Mouse (Mus musculus) hindbrain, embryonic 11.5 days (tissue): ENCODE results near the gene Efcc1. TPM values are rescaled to one million over a fixed set of nuclear protein-coding genes. Genes with fewer than 3 reads are reported as not detected.

Source experiments
- ATAC-seq: fragments of 200-750 bp; cut with Nextera tagmentation; 2 replicates; pipeline ENCODE4 v1.8.0; 2017; ENCODE audit warnings: mild to moderate bottlenecking, moderate TSS enrichment, moderate library complexity; ENCODE audit not compliant: low FRiP score
- DNase-seq: peaks from one replicate; pipeline ENCODE4 v3.0.0-alpha.2; 2015; ENCODE audit warnings: low spot score
- H3K27ac ChIP-seq: fragments of 300-500 bp; sonication (generic); 2 replicates; pipeline ENCODE4 v1.5.1; 2014; ENCODE audit warnings: mild to moderate bottlenecking, low read depth, low read length
- H3K27me3 ChIP-seq: fragments of 300-500 bp; sonication (generic); 2 replicates; pipeline ENCODE4 v1.6.1; 2014; ENCODE audit warnings: mild to moderate bottlenecking, low read length, moderate library complexity, mixed read lengths; ENCODE audit not compliant: control insufficient read depth, insufficient read depth
- H3K36me3 ChIP-seq: fragments of 300-500 bp; sonication (generic); 2 replicates; pipeline ENCODE4 v1.6.1; 2014; ENCODE audit warnings: mild to moderate bottlenecking, low read length, moderate library complexity, mixed read lengths; ENCODE audit not compliant: control insufficient read depth, insufficient read depth
- H3K4me1 ChIP-seq: fragments of 300-500 bp; sonication (generic); replicated peaks from 2 replicates; pipeline ENCODE4 v1.6.1; 2014; ENCODE audit warnings: low read length, mixed read lengths; ENCODE audit not compliant: control insufficient read depth, insufficient read depth
- H3K4me2 ChIP-seq: fragments of 300-500 bp; sonication (generic); replicated peaks from 2 replicates; pipeline ENCODE4 v1.6.1; 2014; ENCODE audit warnings: mild to moderate bottlenecking, low read depth, low read length
- H3K4me3 ChIP-seq: fragments of 300-500 bp; sonication (generic); 2 replicates; pipeline ENCODE4 v1.5.1; 2014; ENCODE audit warnings: low read depth, low read length
- H3K9ac ChIP-seq: fragments of 300-500 bp; sonication (generic); 2 replicates; pipeline ENCODE4 v1.6.1; 2014; ENCODE audit warnings: low read depth, low read length
- H3K9me3 ChIP-seq: fragments of 300-500 bp; sonication (generic); 2 replicates; pipeline ENCODE4 v1.6.1; 2016; ENCODE audit warnings: low read length; ENCODE audit not compliant: control insufficient read depth
- WGBS: fragments of 180-500 bp; shearing (Covaris S2); extraction: QIAGEN DNeasy Blood & Tissue Kit; methylation state at CpG from one replicate; pipeline ENCODE4 v1.1.7; 2014; 5-methylcytosine and 5-hydroxymethylcytosine counted together
- polyA plus RNA-seq: library from polyadenylated mRNA; unstranded; fragments of >200 nt; fragmentation: Nextera tagmentation; extraction: Ambion mirVana; gene quantifications from 2 replicates; pipeline ENCODE4 v1.2.1, GENCODE M21; 2014

The Efcc1 gene
- polyA plus RNA-seq, 1 experiment from 2014 or later, result 7.7 TPM

DNA sequence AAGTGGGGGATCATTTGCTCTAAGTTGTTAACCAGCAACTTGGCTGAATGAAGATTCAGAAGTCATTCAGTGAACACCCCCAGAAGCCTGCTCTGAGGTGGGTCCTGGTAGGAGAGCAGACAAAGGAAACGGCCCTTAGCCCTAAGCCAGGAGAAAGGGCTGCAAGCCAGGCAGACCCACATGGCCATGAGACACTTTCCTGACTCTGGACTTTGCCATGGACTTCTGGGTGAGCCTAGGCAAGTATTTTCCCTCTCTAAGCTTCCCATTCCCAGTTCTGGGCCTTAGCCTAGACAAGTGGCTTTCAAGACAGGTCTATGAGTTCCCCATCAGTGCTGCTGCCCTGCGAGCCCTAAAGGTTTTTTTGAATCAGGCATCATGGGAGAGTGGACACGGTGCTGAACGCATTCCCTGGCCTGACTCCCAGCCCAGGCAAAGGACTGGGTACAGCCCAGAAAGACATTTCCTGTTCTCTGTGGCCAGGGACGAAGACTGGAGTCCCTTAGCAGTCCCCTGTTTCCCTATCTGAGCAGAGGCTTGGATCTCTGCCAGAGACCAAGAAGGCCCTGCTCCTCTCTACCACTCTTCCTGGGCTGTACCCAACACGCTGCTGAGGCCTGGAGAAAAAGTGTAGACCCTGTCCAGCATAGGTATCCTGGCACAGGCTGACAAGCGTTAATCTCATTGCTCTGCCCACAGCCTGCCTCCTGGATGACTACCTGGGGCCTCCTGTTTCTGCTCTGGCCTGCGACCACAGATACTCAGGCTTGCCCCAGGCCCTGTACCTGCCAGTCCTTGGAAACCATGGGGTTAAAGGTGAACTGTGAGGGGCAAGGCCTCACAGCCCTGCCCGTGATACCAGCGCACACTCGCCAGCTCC is 47.9 kb downstream of the Efcc1 start:
- 86% methylated on average over 11 of the region's 11 CpGs for WGBS
- no peak overlapping the region for H3K27ac ChIP-seq
- no peak overlapping the region for H3K4me2 ChIP-seq
- H3K4me1 ChIP-seq, result no peaks in the 10 kb centered on the region
- no peaks in the 10 kb centered on the region for H3K27me3 ChIP-seq
- DNase-seq, result no peak
- H3K9me3 ChIP-seq, result no peaks in the 10 kb centered on the region
- ATAC-seq, result no peak
- H3K4me3 ChIP-seq, result no peak overlapping the region
- H3K36me3 ChIP-seq, result no peaks in the 10 kb centered on the region
- no peak overlapping the region for H3K9ac ChIP-seq

DNA sequence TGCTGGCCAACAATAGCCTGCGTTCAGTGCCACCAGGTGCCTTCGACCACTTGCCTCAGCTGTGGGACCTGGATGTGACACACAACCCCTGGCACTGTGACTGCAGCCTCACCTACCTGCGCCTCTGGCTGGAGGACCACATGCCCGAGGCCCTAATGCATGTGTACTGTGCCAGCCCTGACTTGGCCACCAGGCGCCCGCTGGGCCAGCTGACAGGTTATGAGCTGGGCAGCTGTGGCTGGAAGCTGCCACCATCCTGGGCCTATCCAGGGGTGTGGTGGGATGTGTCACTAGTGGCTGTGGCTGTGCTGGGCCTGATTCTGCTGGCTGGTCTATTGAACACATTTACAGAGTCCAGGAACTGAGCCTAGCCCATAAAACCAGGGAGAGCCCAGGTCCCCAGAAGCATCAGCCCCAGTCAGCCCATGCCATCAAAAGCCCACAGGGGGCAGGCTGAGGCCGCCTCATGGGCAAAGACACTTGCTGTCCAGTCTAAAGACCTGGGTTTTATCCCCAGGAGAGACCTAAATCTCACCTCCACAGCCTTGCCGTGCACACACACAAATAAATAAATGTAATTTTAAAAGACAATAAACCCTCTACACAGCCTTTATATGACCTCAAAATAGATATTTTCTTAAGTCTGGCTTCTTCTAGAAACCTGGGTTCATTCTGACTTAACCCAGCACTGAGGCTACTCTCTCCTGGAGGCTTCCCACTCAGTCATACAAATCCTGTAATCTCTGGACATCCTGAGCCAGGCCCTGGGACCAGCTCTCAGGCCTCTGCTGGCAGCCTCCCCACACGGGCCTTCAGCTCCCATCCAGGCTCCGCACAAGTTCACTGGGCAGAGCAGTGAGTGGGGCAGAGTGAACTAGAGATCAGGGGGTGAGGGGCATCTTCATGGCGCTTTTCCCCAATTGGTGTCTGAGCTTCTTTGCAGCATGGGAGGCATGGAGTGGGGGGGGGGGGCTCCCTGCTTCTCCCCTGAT is 48.8 kb downstream of the Efcc1 start:
- H3K9ac ChIP-seq, result no peak overlapping the region
- 85% methylated on average over 11 of the region's 11 CpGs for WGBS
- ATAC-seq, result no peak

DNA sequence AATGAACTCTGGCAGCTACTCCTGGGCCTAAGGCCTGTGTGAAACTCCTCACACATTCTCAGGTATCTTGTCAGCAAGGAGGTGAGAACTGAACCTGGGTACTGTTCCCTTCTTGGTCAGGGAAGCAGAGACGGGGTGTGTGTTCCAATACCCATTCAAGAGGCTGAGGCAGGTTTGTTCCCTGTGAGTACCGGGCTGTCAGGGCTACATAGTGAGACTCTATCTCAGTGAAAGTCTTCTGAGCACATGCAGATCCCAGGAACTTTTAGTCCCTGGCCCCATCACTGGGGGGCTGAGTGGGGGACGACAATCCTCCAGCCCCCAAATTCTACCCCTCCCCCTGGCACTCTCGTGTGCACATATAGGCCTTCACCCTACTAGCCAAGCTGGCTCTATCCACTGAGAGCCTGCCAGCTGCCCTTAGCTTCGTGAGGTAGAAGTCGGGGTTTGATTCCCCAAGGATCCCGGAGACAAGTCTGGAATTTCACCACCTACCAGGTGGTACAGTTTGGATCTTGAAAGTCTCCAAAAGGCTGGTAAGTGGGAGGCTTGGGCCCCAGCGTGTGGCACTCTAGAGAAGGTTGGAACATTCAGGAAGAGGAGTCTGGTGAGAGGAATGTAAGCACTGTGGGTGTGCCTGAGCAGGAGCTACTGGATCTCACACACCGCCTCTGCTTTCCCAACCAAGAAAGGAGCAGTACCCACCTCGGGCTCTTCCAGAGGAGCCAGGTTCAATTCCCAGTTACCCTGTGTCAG is 50.1 kb downstream of the Efcc1 start:
- 81% methylated on average over 10 of the region's 10 CpGs for WGBS

More for the DNA sequence above, 48.8 kb downstream of the Efcc1 start:
- Histone ChIP-seq H3K4me3 (no peak overlapping the region), H3K36me3 (no peaks in the 10 kb centered on the region), H3K4me2 (no peak overlapping the region), H3K27ac (no peak overlapping the region), H3K4me1 (no peaks in the 10 kb centered on the region), H3K9me3 (no peaks in the 10 kb centered on the region), H3K27me3 (no peaks in the 10 kb centered on the region)
- no peak for DNase-seq

DNA sequence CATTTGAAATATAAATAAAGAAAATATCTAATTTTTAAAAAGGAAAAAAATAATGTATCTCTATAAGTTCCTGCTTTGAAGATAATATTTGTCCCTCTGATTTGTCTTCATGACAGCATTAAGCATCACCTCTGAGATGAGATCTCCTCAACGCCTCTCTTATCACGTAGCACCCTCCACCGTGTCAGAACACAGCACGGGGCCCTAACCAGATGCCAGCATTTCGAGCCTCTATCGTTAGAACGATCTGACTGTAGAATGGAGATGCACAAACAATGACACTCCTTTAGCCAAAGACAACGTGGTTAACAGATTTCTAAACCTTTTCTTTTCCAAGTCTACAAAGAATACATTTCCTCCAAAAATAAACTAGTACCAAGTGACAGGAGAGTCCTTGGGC is 53.4 kb downstream of the Efcc1 start:
- Histone ChIP-seq H3K4me3 (no peak overlapping the region), H3K36me3 (no peaks in the 10 kb centered on the region), H3K4me1 (no peaks in the 10 kb centered on the region), H3K27ac (no peak overlapping the region), H3K27me3 (no peaks in the 10 kb centered on the region), H3K9me3 (no peaks in the 10 kb centered on the region), H3K4me2 (no peak overlapping the region), H3K9ac (no peak overlapping the region)
- 83% methylated on average over 8 of the region's 8 CpGs for WGBS
- no peak for DNase-seq
- no peak for ATAC-seq

More for the DNA sequence above, 50.1 kb downstream of the Efcc1 start:
- no peak overlapping the region for H3K4me2 ChIP-seq
- H3K4me3 ChIP-seq, result no peak overlapping the region
- H3K27me3 ChIP-seq, result no peaks in the 10 kb centered on the region
- H3K4me1 ChIP-seq, result no peaks in the 10 kb centered on the region
- H3K36me3 ChIP-seq, result no peaks in the 10 kb centered on the region
- no peak for ATAC-seq
- H3K9me3 ChIP-seq, result no peaks in the 10 kb centered on the region
- no peak overlapping the region for H3K27ac ChIP-seq
- DNase-seq, result no peak
- no peak overlapping the region for H3K9ac ChIP-seq

DNA sequence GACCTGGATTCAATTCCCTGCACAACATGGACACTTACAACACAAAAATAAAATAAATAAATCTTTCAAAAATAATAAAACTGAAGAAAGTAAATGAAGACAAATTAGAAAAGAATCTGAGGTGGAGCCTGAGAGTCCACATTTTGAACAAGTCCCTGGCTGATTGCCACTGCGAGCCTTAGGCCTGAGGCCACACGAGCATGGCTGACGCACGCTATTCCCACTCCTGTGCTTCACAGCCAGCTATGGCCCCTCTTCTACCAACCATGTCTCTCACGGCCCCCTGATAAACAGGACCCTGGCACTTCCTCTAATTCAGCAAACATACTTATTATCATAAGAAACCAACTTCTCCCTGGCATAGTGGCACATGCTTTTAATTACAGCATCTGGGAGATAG is 56.0 kb downstream of the Efcc1 start:
- 89% methylated on average over 5 of the region's 5 CpGs for WGBS
- H3K27me3 ChIP-seq, result no peaks in the 10 kb centered on the region
- H3K4me3 ChIP-seq, result no peak overlapping the region
- H3K4me1 ChIP-seq, result no peaks in the 10 kb centered on the region
- no peak overlapping the region for H3K27ac ChIP-seq
- no peaks in the 10 kb centered on the region for H3K9me3 ChIP-seq
- H3K36me3 ChIP-seq, result no peaks in the 10 kb centered on the region
- ATAC-seq, result no peak
- H3K4me2 ChIP-seq, result no peak overlapping the region
- H3K9ac ChIP-seq, result no peak overlapping the region
- no peak for DNase-seq

DNA sequence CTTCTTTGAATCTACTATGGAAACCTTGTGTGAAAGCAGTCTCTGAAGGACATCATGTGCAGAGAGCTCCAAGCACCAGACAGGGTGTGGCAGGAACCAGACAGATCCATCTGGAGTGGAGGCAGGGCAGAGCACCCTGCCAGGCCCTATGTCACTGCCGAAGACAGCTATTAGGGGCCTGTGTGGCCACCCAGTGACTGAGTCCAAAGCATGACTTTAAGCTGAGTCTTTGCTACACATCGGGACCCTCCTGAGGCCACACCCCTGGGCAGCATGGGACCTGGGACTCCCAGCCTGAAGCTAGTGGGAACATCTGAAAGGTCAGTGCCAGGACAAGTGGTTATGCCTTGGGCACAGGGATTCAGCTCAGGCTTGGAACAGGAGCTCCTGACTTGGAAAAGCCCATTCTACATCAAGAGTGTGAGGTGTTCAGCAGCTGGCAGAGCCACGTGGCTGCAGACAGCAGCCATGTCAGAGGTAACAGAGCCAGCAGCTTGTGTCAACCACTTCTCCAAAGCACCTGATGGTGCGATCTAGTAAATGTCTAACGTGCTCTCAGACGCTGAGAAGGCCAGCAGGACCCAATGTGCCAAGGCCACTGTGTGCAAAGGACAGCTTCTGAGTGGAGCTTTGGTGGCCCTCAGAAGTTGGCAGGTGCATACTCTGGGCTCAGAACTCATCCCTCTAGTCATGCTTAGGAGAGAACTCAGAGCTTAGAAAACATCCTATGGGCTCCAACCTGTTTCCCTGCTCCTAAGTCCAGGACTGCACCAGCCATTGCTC is 56.6 kb downstream of the Efcc1 start:
- no peaks in the 10 kb centered on the region for H3K4me1 ChIP-seq
- DNase-seq, result no peak
- 88% methylated on average over 6 of the region's 6 CpGs for WGBS

DNA sequence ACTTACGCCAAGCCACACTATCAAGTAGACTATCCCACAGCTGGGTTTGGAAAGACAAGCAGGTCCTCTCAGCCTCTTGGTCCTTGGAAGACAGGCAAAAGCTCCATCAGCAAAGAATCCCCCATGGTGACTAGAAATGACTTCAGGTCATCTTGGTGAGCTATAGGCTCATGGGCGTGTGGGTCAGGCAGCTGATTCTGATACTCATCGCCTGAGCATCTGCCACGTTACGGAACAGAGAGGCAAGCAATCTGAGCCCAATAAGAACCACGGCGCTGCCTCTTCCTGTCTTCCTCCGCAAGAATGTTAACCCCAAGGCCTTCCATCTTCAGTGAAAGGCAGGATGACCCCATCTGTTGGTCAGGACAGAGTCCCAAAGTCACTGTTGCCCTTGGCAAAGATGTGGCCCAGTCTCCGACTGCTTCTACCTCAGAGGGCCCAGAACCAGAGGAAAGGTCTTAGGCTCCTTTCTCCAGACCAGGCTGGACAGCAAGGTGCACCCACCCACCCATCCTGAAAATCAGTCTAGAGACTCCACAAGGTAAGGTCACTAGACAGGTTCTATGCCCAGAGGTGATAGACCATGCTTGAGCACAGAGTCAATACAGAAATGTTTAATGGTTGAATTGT is 57.7 kb downstream of the Efcc1 start:
- no peak overlapping the region for H3K9ac ChIP-seq
- 90% methylated on average over 9 of the region's 9 CpGs for WGBS
- H3K4me1 ChIP-seq, result no peaks in the 10 kb centered on the region
- no peak for DNase-seq
- no peak overlapping the region for H3K4me2 ChIP-seq
- no peaks in the 10 kb centered on the region for H3K27me3 ChIP-seq
- no peak overlapping the region for H3K27ac ChIP-seq
- H3K36me3 ChIP-seq, result no peaks in the 10 kb centered on the region
- H3K9me3 ChIP-seq, result no peaks in the 10 kb centered on the region
- no peak overlapping the region for H3K4me3 ChIP-seq
- ATAC-seq, result no peak

More for the DNA sequence above, 56.6 kb downstream of the Efcc1 start:
- no peak overlapping the region for H3K27ac ChIP-seq
- ATAC-seq, result no peak
- no peak overlapping the region for H3K9ac ChIP-seq
- H3K27me3 ChIP-seq, result no peaks in the 10 kb centered on the region
- no peak overlapping the region for H3K4me3 ChIP-seq
- no peak overlapping the region for H3K4me2 ChIP-seq
- no peaks in the 10 kb centered on the region for H3K9me3 ChIP-seq
- H3K36me3 ChIP-seq, result no peaks in the 10 kb centered on the region
